Mouse (Mus musculus) MEL (cell line): Measurements from ENCODE around the gene Olfm2. TPM values are rescaled to one million over a fixed set of nuclear protein-coding genes. Genes with fewer than 3 reads are reported as not detected.

Experiments
- DNase-seq: peaks from one replicate; pipeline ENCODE4 v3.0.0; 2011; ENCODE audit warnings: low read depth, low spot score
- H3K27ac ChIP-seq: 2 replicates; pipeline ENCODE4 v1.5.1; 2012; ENCODE audit warnings: low read depth, mild to moderate bottlenecking, control low read depth, low read length, moderate library complexity; ENCODE audit not compliant: control insufficient read depth
- H3K27me3 ChIP-seq, 2 experiments: fragments of 150-350 bp in 1 of 2; sonication (generic) in 1 of 2; 2 replicates each; pipeline ENCODE4 v1.6.1; 2012; ENCODE audit warnings: low read length in 2 of 2, mild to moderate bottlenecking in 2 of 2, improper control_type of control experiment in 1 of 2, moderate library complexity in 1 of 2; ENCODE audit not compliant: insufficient read depth in 2 of 2, control insufficient read depth in 1 of 2
- H3K36me3 ChIP-seq, 2 experiments: 2 replicates each; pipeline ENCODE4 v1.6.1; 2012 to 2014; ENCODE audit warnings: low read length in 2 of 2, improper control_type of control experiment in 1 of 2, inconsistent platforms in 1 of 2, mild to moderate bottlenecking in 1 of 2; ENCODE audit not compliant: insufficient read depth in 2 of 2, control insufficient read depth in 1 of 2
- H3K4me1 ChIP-seq, 2 experiments: fragments of 150-350 bp in 1 of 2; sonication (generic) in 1 of 2; 2 replicates each; pipeline ENCODE4 v1.6.1; 2012; ENCODE audit warnings: low read length in 2 of 2, improper control_type of control experiment in 1 of 2, mild to moderate bottlenecking in 1 of 2; ENCODE audit not compliant: insufficient read depth in 2 of 2, control insufficient read depth in 1 of 2
- H3K4me3 ChIP-seq, 2 experiments: fragments of 150-350 bp in 1 of 2; sonication (generic) in 1 of 2; 2 replicates each; pipeline ENCODE4 v1.5.1; 2012; ENCODE audit warnings: low read depth in 2 of 2, low read length in 2 of 2, mild to moderate bottlenecking in 2 of 2, moderate library complexity in 2 of 2, control low read depth in 1 of 2, improper control_type of control experiment in 1 of 2; ENCODE audit not compliant: control insufficient read depth in 1 of 2, insufficient read depth in 1 of 2
- H3K79me2 ChIP-seq: 2 replicates; pipeline ENCODE4 v1.6.1; 2012; ENCODE audit warnings: mild to moderate bottlenecking, low read length, moderate library complexity; ENCODE audit not compliant: control insufficient read depth, poor library complexity, insufficient read depth
- H3K9ac ChIP-seq: 2 replicates; pipeline ENCODE4 v1.6.1; 2012; ENCODE audit warnings: low read depth, mild to moderate bottlenecking, control low read depth, low read length, moderate library complexity; ENCODE audit not compliant: control insufficient read depth, poor library complexity, severe bottlenecking
- H3K9me3 ChIP-seq: fragments of 150-350 bp; sonication (generic); replicated peaks from 2 replicates; pipeline ENCODE4 v1.6.1; 2012; ENCODE audit warnings: mild to moderate bottlenecking, low read length, improper control_type of control experiment, moderate library complexity; ENCODE audit not compliant: insufficient read depth
- BHLHE40 ChIP-seq: IDR thresholded peaks from 2 replicates; pipeline ENCODE4 v1.6.1; 2012; ENCODE audit warnings: low read depth, mild to moderate bottlenecking, inconsistent platforms, low read length, improper control_type of control experiment, borderline replicate concordance
- CHD1 ChIP-seq: IDR thresholded peaks from 2 replicates; pipeline ENCODE4 v1.6.1; 2012; ENCODE audit warnings: low read depth, mild to moderate bottlenecking, inconsistent platforms, low read length, improper control_type of control experiment
- CTCF ChIP-seq, 3 experiments: IDR thresholded peaks in 2 of 3; conservative IDR thresholded peaks in 1 of 3; 2 replicates each; pipeline ENCODE4 v1.5.1; 2011 to 2012; ENCODE audit warnings: low read length in 3 of 3, low read depth in 2 of 3, mild to moderate bottlenecking in 2 of 3, improper control_type of control experiment in 1 of 3, inconsistent platforms in 1 of 3, mixed read lengths in 1 of 3, moderate library complexity in 1 of 3; ENCODE audit not compliant: control insufficient read depth in 1 of 3, insufficient read depth in 1 of 3, poor library complexity in 1 of 3, severe bottlenecking in 1 of 3
- ELF1 ChIP-seq: IDR thresholded peaks from 2 replicates; pipeline ENCODE4 v1.6.1; 2014; ENCODE audit warnings: low read depth, mild to moderate bottlenecking, inconsistent platforms, low read length, improper control_type of control experiment, moderate library complexity
- ETS1 ChIP-seq: IDR thresholded peaks from 2 replicates; pipeline ENCODE4 v1.6.1; 2012; ENCODE audit warnings: low read depth, mild to moderate bottlenecking, inconsistent platforms, low read length, improper control_type of control experiment, moderate library complexity
- GABPA ChIP-seq: IDR thresholded peaks from 2 replicates; pipeline ENCODE4 v1.6.1; 2012; ENCODE audit warnings: low read depth, mild to moderate bottlenecking, inconsistent platforms, low read length, improper control_type of control experiment, moderate library complexity
- GATA1 ChIP-seq: IDR thresholded peaks from 2 replicates; pipeline ENCODE4 v1.6.1; 2011; ENCODE audit warnings: low read depth, low read length, improper control_type of control experiment
- JUND ChIP-seq: IDR thresholded peaks from 2 replicates; pipeline ENCODE4 v1.6.1; 2011; ENCODE audit warnings: low read depth, mild to moderate bottlenecking, improper control_type of control experiment, low read length
- KAT2A ChIP-seq: conservative IDR thresholded peaks from 2 replicates; pipeline ENCODE4 v1.6.1; 2012; ENCODE audit warnings: low read depth, low read length, improper control_type of control experiment, inconsistent platforms
- MAFK ChIP-seq: IDR thresholded peaks from 2 replicates; pipeline ENCODE4 v1.6.1; 2011; ENCODE audit warnings: low read depth, mild to moderate bottlenecking, low read length, improper control_type of control experiment, borderline replicate concordance
- MAX ChIP-seq: IDR thresholded peaks from 2 replicates; pipeline ENCODE4 v1.6.1; 2011; ENCODE audit warnings: low read length, improper control_type of control experiment
- MAZ ChIP-seq: IDR thresholded peaks from 2 replicates; pipeline ENCODE4 v1.6.1; 2012; ENCODE audit warnings: low read depth, mild to moderate bottlenecking, inconsistent platforms, low read length, improper control_type of control experiment
- MEF2A ChIP-seq: IDR thresholded peaks from 2 replicates; pipeline ENCODE4 v1.6.1; 2014; ENCODE audit warnings: low read depth, mild to moderate bottlenecking, inconsistent platforms, low read length, improper control_type of control experiment; ENCODE audit not compliant: poor library complexity, insufficient replicate concordance, severe bottlenecking; ENCODE audit errors: extremely low read depth
- MXI1 ChIP-seq: IDR thresholded peaks from 2 replicates; pipeline ENCODE4 v1.6.1; 2011; ENCODE audit warnings: mild to moderate bottlenecking, low read depth, low read length, improper control_type of control experiment
- MYB ChIP-seq: IDR thresholded peaks from 2 replicates; pipeline ENCODE4 v1.6.1; 2011; ENCODE audit warnings: mild to moderate bottlenecking, low read depth, low read length, improper control_type of control experiment
- MYC ChIP-seq: IDR thresholded peaks from 2 replicates; pipeline ENCODE4 v1.6.1; 2011; ENCODE audit warnings: low read depth, mild to moderate bottlenecking, low read length, improper control_type of control experiment, moderate library complexity
- NRF1 ChIP-seq: IDR thresholded peaks from 2 replicates; pipeline ENCODE4 v1.6.1; 2014; ENCODE audit warnings: low read depth, mild to moderate bottlenecking, inconsistent platforms, low read length, improper control_type of control experiment, moderate library complexity; ENCODE audit not compliant: poor library complexity, insufficient read depth, severe bottlenecking
- POLR2AphosphoS5 ChIP-seq: IDR thresholded peaks from 2 replicates; pipeline ENCODE4 v1.6.1; 2012; ENCODE audit warnings: low read depth, borderline replicate concordance, mild to moderate bottlenecking, inconsistent platforms, low read length, moderate library complexity, mixed read lengths
- RAD21 ChIP-seq: IDR thresholded peaks from 2 replicates; pipeline ENCODE4 v1.6.1; 2011; ENCODE audit warnings: mild to moderate bottlenecking, low read depth, low read length, improper control_type of control experiment
- SIN3A ChIP-seq: IDR thresholded peaks from 2 replicates; pipeline ENCODE4 v1.6.1; 2012; ENCODE audit warnings: low read length, improper control_type of control experiment, inconsistent platforms
- SMC3 ChIP-seq: IDR thresholded peaks from 2 replicates; pipeline ENCODE4 v1.6.1; 2011; ENCODE audit warnings: low read depth, low read length, improper control_type of control experiment
- TAL1 ChIP-seq: IDR thresholded peaks from 2 replicates; pipeline ENCODE4 v1.6.1; 2012; ENCODE audit warnings: mild to moderate bottlenecking, inconsistent platforms, low read length, moderate library complexity, mixed read lengths
- TBP ChIP-seq: IDR thresholded peaks from 2 replicates; pipeline ENCODE4 v1.8.0; 2011; ENCODE audit warnings: low read depth, low read length, improper control_type of control experiment
- TCF12 ChIP-seq: IDR thresholded peaks from 2 replicates; pipeline ENCODE4 v1.6.1; 2014; ENCODE audit warnings: low read depth, mild to moderate bottlenecking, inconsistent platforms, low read length, improper control_type of control experiment, moderate library complexity
- UBTF ChIP-seq: IDR thresholded peaks from 2 replicates; pipeline ENCODE4 v1.6.1; 2012; ENCODE audit warnings: low read depth, mild to moderate bottlenecking, inconsistent platforms, low read length, improper control_type of control experiment, moderate library complexity, borderline replicate concordance; ENCODE audit not compliant: insufficient read depth
- USF2 ChIP-seq, 2 experiments: IDR thresholded peaks; 2 replicates each; pipeline ENCODE4 v1.6.1; 2011 to 2012; ENCODE audit warnings: improper control_type of control experiment in 2 of 2, low read length in 2 of 2, borderline replicate concordance in 1 of 2, inconsistent platforms in 1 of 2, low read depth in 1 of 2, mild to moderate bottlenecking in 1 of 2; ENCODE audit not compliant: insufficient read depth in 1 of 2
- ZC3H11A ChIP-seq: IDR thresholded peaks from 2 replicates; pipeline ENCODE4 v1.6.1; 2012; ENCODE audit warnings: low read depth, mild to moderate bottlenecking, inconsistent platforms, low read length, improper control_type of control experiment
- ZNF384 ChIP-seq: IDR thresholded peaks from 2 replicates; pipeline ENCODE4 v1.6.1; 2012; ENCODE audit warnings: low read depth, mild to moderate bottlenecking, inconsistent platforms, low read length, improper control_type of control experiment
- polyA plus RNA-seq, 2 experiments: library from polyadenylated mRNA; stranded (reverse) in 1 of 2; unstranded in 1 of 2; fragments of >175 nt in 1 of 2; fragments of >200 nt in 1 of 2; gene quantifications; 2 replicates each; pipeline versions ENCODE4 v1.2.1 to v1.2.4; 2012; ENCODE audit warnings: low replicate concordance in 2 of 2, low read depth in 1 of 2; ENCODE audit not compliant: insufficient read length in 2 of 2, insufficient read depth in 1 of 2, missing spikeins in 1 of 2
- total RNA-seq: library from RNA; depleted of rRNA; stranded (reverse); fragments of 300-350 nt; gene quantifications from 2 replicates; pipeline ENCODE4 v1.2.3, GENCODE M21; 2012

The Olfm2 gene
- total and polyA plus RNA-seq, 3 experiments = 0.54 to 1.9 TPM; not detected in 1

DNA sequence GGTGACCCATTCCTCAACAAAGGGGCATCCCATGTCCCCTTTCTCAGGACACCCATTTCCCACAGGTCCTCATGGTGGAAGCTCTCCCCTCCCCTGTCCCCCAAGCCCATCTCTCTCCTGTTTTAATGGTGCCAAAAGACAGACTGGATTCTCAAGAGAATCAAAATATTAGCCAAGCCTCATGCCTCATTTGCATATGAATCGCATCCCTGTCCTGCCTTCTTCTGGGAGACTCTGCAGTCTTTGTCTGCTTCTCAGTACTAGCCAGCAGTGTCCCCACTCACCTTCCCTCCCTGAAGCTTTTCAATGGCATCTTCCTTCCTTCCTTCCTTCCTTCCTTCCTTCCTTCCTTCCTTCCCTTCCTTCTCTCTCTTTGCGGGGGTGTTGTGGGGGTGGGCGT lies 1.5 kb upstream of the Olfm2 start:
- Histone ChIP-seq H3K9me3 (no peaks in the 10 kb centered on the region), H3K27ac (no peak overlapping the region), H3K36me3 (peaks cover 0 to 21% of the 10 kb centered on the region in 2 experiments; a peak in 2 of 4 replicates), H3K4me1 (peaks cover 16 to 41% of the 10 kb centered on the region in 2 experiments), H3K4me3 (no peak overlapping the region), H3K27me3 (peaks cover 13 to 18% of the 10 kb centered on the region in 2 experiments), H3K79me2 (no peaks in the 10 kb centered on the region), H3K9ac (no peak overlapping the region)
- DNase-seq = no peak
- TF ChIP-seq ELF1 (no peak), MXI1 (0 out of 2 replicates have a peak, but pooled peaks have one; percentile 17)

DNA sequence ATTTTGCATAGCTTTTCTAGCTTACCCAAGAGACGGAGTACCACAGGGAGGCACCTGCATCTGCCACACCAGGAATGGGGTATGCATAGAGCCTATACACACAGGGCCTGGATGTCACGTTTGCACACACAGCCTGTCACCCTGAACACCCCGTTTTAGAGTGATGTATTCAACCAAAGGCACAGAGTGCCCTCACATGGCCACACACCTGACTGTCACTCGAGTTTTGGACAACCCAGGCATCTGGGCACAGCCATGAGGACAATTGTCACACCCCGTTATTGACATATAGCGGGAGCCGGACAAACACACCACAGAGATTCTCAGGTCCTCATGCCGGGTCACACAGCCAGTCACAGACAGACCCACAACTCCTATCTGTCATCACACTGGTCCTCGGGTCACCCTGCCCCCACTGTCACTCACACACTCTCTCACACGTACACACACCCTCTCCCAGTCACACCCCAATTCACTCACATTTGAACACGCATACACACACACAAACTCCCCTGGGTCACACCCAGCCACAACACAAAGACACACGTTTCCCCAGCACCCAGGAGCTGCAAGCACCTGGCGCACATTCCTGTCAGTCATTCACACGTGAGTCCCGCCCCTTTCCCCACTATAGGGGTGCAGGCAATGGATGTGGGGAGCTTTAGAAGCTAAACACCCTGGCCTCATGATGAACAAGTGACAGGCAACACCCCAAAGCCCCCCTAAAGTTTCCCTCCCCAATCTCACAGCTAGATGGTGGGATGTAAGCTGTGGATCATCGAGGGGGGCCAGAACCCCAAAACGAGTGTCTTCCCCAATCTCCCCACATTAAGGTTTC lies 801 bp downstream of the Olfm2 start:
- Histone ChIP-seq H3K4me1 (peaks cover 16 to 42% of the 10 kb centered on the region in 2 experiments), H3K9me3 (no peaks in the 10 kb centered on the region), H3K9ac (peak overlapping the region; percentile 11; the same call in 1 of the 2 replicates), H3K79me2 (no peaks in the 10 kb centered on the region), H3K27me3 (peaks cover 13 to 18% of the 10 kb centered on the region in 2 experiments), H3K4me3 (peak overlapping the region in 1 of 2 experiments; percentile 39; a peak in 2 of 4 replicates), H3K36me3 (peaks cover 0 to 25% of the 10 kb centered on the region in 2 experiments; a peak in 2 of 4 replicates), H3K27ac (no peak overlapping the region)
- peak; percentile 47 for DNase-seq
- no peak for TF ChIP-seq UBTF
- no peak for TF ChIP-seq ETS1
- TF ChIP-seq POLR2AphosphoS5 = peak; percentile 63; the same call in 1 of the 2 replicates
- TF ChIP-seq JUND = no peak
- TF ChIP-seq GATA1 = no peak
- no peak for TF ChIP-seq SIN3A
- no peak; the same call in 1 of the 2 replicates for TF ChIP-seq BHLHE40
- TF ChIP-seq NRF1 = no peak
- TF ChIP-seq ZC3H11A = no peak
- TF ChIP-seq MAX = no peak
- TF ChIP-seq TCF12 = no peak
- peak; percentile 2 for TF ChIP-seq RAD21
- TF ChIP-seq MAFK = no peak
- no peak for TF ChIP-seq TBP
- 0 out of 2 replicates have a peak, but pooled peaks have one; percentile 3 for TF ChIP-seq TAL1
- TF ChIP-seq MEF2A = no peak
- no peak for TF ChIP-seq USF2 (IDR thresholded peaks at IDR 0.05; ENCODE audit: borderline replicate concordance in 1 of 2, insufficient read depth in 1 of 2, low read depth in 1 of 2, low read length in 2 of 2)
- TF ChIP-seq GABPA = no peak
- TF ChIP-seq ZNF384 = no peak
- TF ChIP-seq MXI1 = peak; percentile 64
- TF ChIP-seq SMC3 = no peak
- TF ChIP-seq CHD1 = no peak
- TF ChIP-seq KAT2A = no peak
- TF ChIP-seq MYC = no peak
- TF ChIP-seq CTCF (IDR thresholded peaks at IDR 0.05 in 2 of 3, conservative IDR thresholded peaks at IDR 0.05 in 1 of 3; ENCODE audit: control insufficient read depth in 1 of 3, insufficient read depth in 1 of 3, low read depth in 2 of 3, low read length in 3 of 3, poor library complexity in 1 of 3, severe bottlenecking in 1 of 3) = 0 out of 6 replicates have a peak, but pooled peaks of 1 of the 3 experiments have one; percentile 2
- no peak for TF ChIP-seq MYB
- TF ChIP-seq MAZ = no peak
